ENCODE assay signal across 20 mouse cellular contexts in the genomic region with DNA sequence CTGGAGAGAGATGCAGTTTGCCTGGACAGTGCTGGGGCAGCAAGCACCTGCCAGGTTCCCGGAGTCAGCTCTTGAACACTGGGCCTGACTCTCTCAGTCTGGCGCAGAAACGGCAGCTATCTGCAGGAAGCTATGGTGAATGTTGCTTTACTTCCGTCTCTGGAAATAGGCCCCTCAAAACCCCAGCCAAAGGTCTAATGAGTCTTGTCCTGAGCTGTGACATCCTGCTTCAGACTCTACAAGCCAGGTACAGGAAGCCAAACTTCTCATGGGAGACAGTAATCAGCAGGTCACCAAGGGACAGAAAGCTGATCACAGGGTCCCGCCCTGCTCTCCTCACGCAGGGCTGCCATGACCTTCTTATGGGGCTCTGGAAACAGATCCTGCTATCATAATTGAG.
"Had no signal": no experiment of that assay in that cellular context is flagged by ENCODE, and none has a peak within 500 bp of the region (broad histone marks: within the 10 kb centered on the region; RNA-seq: fewer than 3 reads in every experiment).

No protein-coding gene starts in this region.

- H3K36me3 ChIP-seq: limb, embryonic 10.5 days; limb, embryonic 13.5 days; liver, embryonic 12.5 days; liver, embryonic 15.5 days; lung, embryonic 15.5 days; midbrain, embryonic 12.5 days had no signal

- DNase-seq: kidney, adult 9 months; kidney, postnatal 14 days; kidney, postnatal 4 days; liver; lung, adult 18-20 months; lung, postnatal 10 days; lung, postnatal 36 days; right cerebral cortex, adult 18-20 months; right cerebral cortex, postnatal 14 days; right cerebral cortex, postnatal 4 days; thymus, postnatal 25 days had no signal

- H3K9me3 ChIP-seq: limb, embryonic 10.5 days; limb, embryonic 13.5 days; liver, embryonic 12.5 days; liver, embryonic 15.5 days; lung, embryonic 15.5 days; midbrain, embryonic 12.5 days had no signal

- H3K4me1 ChIP-seq: limb, embryonic 13.5 days; lung, embryonic 15.5 days; midbrain, embryonic 12.5 days had no signal

- H3K4me3 ChIP-seq: limb, embryonic 10.5 days; limb, embryonic 13.5 days; liver, embryonic 12.5 days; liver, embryonic 15.5 days; lung, embryonic 15.5 days; megakaryocyte, embryonic 14.5 days; midbrain, embryonic 12.5 days had no signal

- H3K9ac ChIP-seq: limb, embryonic 13.5 days; liver, embryonic 12.5 days; liver, embryonic 15.5 days; lung, embryonic 15.5 days; midbrain, embryonic 12.5 days had no signal

- H3K4me2 ChIP-seq: limb, embryonic 13.5 days; liver, embryonic 12.5 days; liver, embryonic 15.5 days; lung, embryonic 15.5 days; midbrain, embryonic 12.5 days had no signal

- ATAC-seq: liver, embryonic 12.5 days; midbrain, embryonic 16.5 days had no signal

- H3K27me3 ChIP-seq: limb, embryonic 13.5 days; liver, embryonic 12.5 days; liver, embryonic 15.5 days; lung, embryonic 15.5 days; midbrain, embryonic 12.5 days had no signal

- H3K27ac ChIP-seq: limb, embryonic 10.5 days; limb, embryonic 13.5 days; liver, embryonic 12.5 days; liver, embryonic 15.5 days; lung, embryonic 15.5 days; midbrain, embryonic 12.5 days; stomach, postnatal 0 days had no signal
